Mouse (Mus musculus) limb, embryonic 14.5 days (tissue): ENCODE measurements around the gene Asic4. TPM values are rescaled to one million over a fixed set of nuclear protein-coding genes. Genes with fewer than 3 reads are reported as not detected.

ENCODE experiments used
- ATAC-seq: fragments of 200-750 bp; cut with Nextera tagmentation; 2 replicates; pipeline ENCODE4 v1.8.0; 2017; ENCODE audit warnings: low read depth, moderate number of reproducible peaks, moderate TSS enrichment; ENCODE audit not compliant: low FRiP score
- DNase-seq: peaks from one replicate; pipeline ENCODE4 v3.0.0-alpha.2; 2015; ENCODE audit warnings: low spot score
- H3K27ac ChIP-seq: fragments of 300-500 bp; sonication (generic); replicated peaks from 2 replicates; pipeline ENCODE4 v1.5.1; 2014; ENCODE audit warnings: low read depth, mild to moderate bottlenecking, low read length, moderate library complexity, mixed read lengths
- H3K27me3 ChIP-seq: fragments of 300-500 bp; sonication (generic); 2 replicates; pipeline ENCODE4 v1.6.1; 2014; ENCODE audit warnings: low read length, mixed read lengths; ENCODE audit not compliant: control insufficient read depth, insufficient read depth
- H3K36me3 ChIP-seq: fragments of 300-500 bp; sonication (generic); 2 replicates; pipeline ENCODE4 v1.6.1; 2014; ENCODE audit warnings: mild to moderate bottlenecking, low read length, moderate library complexity, mixed read lengths; ENCODE audit not compliant: control insufficient read depth, insufficient read depth
- H3K4me1 ChIP-seq: fragments of 300-500 bp; sonication (generic); 2 replicates; pipeline ENCODE4 v1.6.1; 2014; ENCODE audit warnings: antibody characterized with exemption, low read length, mixed read lengths; ENCODE audit not compliant: control insufficient read depth, insufficient read depth
- H3K4me2 ChIP-seq: fragments of 300-500 bp; sonication (generic); replicated peaks from 2 replicates; pipeline ENCODE4 v1.6.1; 2014; ENCODE audit warnings: low read depth, mild to moderate bottlenecking, low read length, moderate library complexity; ENCODE audit not compliant: severe bottlenecking
- H3K4me3 ChIP-seq: fragments of 300-500 bp; sonication (generic); replicated peaks from 2 replicates; pipeline ENCODE4 v1.5.1; 2014; ENCODE audit warnings: low read length
- H3K9ac ChIP-seq: fragments of 300-500 bp; sonication (generic); 2 replicates; pipeline ENCODE4 v1.6.1; 2014; ENCODE audit warnings: mild to moderate bottlenecking, low read depth, low read length, moderate library complexity; ENCODE audit not compliant: severe bottlenecking
- H3K9me3 ChIP-seq: fragments of 300-500 bp; sonication (generic); 2 replicates; pipeline ENCODE4 v1.6.1; 2016; ENCODE audit warnings: low read length; ENCODE audit not compliant: control insufficient read depth
- POLR2A ChIP-seq: fragments of 200-500 bp; IDR thresholded peaks from 2 replicates; pipeline ENCODE4 v1.8.0; 2012; ENCODE audit warnings: inconsistent platforms, mild to moderate bottlenecking, moderate library complexity, borderline replicate concordance; ENCODE audit not compliant: insufficient read depth, insufficient read length; ENCODE audit errors: extremely low read depth
- WGBS: fragments of 180-500 bp; shearing (Covaris S2); extraction: QIAGEN DNeasy Blood & Tissue Kit; methylation state at CpG from one replicate; pipeline ENCODE4 v1.1.7; 2014; 5-methylcytosine and 5-hydroxymethylcytosine counted together
- polyA plus RNA-seq, 2 experiments: library from polyadenylated mRNA; depleted of rRNA in 1 of 2; stranded (reverse) in 1 of 2; unstranded in 1 of 2; fragments of >200 nt; fragmentation: Nextera tagmentation in 1 of 2; extraction: Ambion mirVana in 1 of 2; gene quantifications; 2 replicates each; pipeline versions ENCODE4 v1.2.1 to v1.2.3; 2012 to 2014

Asic4 gene
- polyA plus RNA-seq, 2 experiments, result 0.15 to 0.35 TPM

DNA sequence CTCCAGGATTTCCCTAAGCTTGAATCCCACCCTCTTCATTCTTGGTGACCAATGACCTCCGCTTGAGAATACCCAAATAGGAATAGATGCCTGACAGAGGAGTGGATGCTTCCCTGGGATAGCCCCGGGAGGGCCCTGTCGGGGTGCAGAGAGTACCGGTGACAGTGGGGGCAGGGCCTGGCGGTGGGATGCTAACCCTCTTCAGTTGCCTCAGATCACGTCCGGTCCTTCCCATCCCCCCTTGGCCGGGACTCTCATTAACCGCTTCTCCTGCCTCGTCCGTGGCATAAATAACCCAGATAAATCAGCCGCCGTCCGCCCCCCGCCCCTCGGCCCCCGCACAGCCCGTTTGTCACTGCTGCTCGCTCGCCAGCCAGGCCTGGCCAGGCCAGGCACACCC is 3.6 kb upstream of the Asic4 start:
- 12% methylated on average over 16 of the region's 20 CpGs for WGBS
- no peak overlapping the region for H3K4me2 ChIP-seq
- H3K4me3 ChIP-seq, result no peak overlapping the region
- no peak overlapping the region for H3K9ac ChIP-seq
- peaks cover 13% of the 10 kb centered on the region for H3K36me3 ChIP-seq
- H3K27me3 ChIP-seq, result peaks cover 69% of the 10 kb centered on the region
- no peak overlapping the region for H3K27ac ChIP-seq
- no peak for TF ChIP-seq POLR2A
- DNase-seq (no peak), ATAC-seq (no peak)
- peaks cover 48% of the 10 kb centered on the region for H3K4me1 ChIP-seq
- no peaks in the 10 kb centered on the region for H3K9me3 ChIP-seq

DNA sequence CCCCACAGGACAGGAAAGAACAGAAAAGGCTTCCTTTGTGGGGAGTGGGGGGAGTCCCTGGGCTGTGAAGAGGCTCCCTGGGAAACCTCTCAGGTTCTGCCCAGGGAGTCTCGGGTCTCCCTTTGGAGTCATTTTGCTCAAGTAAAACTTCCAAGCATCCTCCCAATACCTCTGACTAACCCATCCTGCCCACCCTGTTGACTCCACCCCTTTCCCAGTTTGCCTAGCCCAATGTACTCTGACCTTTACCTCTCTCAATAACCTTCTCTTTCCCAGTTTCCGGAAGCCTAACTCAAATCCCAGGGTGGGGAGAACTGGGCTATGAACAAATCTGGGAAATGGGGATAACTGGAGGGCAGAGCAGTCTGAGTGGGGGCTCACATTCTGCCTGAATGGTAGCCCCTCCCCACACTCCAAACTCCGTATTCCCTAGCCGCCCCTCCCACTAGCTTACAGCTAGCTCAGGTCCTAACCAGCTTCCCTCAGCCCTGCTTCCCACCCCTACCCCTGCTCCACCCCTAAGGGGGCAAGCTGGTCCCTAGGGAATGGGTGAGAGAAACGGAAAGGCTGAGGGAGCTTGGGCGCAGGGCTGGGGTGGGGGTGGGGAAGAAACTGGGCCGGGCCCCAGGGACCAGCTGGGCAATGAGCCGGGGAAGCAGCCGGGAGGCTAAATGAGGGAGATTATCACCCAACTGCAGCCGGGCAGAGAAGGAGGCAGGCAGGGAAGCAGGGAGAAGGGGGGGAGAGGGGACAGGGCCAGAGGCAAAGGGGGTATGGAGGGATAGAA is 2.8 kb upstream of the Asic4 start:
- Histone ChIP-seq H3K27ac (no peak overlapping the region), H3K9me3 (no peaks in the 10 kb centered on the region), H3K4me2 (peak overlapping the region; percentile 35), H3K9ac (no peak overlapping the region), H3K27me3 (peaks cover 77% of the 10 kb centered on the region), H3K4me3 (0 out of 2 replicates have a peak overlapping the region, but pooled peaks have one; percentile 2), H3K4me1 (peaks cover 48% of the 10 kb centered on the region), H3K36me3 (peaks cover 8% of the 10 kb centered on the region; the same call in 1 of the 2 replicates)
- DNase-seq, result no peak
- no peak for ATAC-seq
- no peak for TF ChIP-seq POLR2A
- 3% methylated on average over 10 of the region's 10 CpGs for WGBS

DNA sequence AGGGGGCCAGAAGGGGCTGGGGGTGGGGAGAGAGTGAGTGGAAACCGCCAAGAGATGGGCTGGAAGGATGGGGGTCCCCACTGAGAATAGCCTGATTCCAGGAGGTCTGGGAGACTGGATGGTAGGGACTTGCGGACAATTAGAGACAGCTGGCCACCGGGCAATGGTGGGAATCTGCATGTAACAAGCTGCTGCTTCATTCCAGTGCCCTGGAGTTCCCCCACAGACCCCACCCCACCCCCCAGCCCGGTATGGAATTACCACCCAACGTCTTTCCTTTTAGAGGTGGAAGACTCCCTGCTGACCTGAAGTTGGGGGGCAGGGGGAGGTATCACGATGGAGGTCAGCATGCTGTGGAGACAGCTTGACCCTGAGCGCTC is 2.2 kb upstream of the Asic4 start:
- Histone ChIP-seq H3K27me3 (peaks cover 82% of the 10 kb centered on the region), H3K4me2 (peak overlapping the region; percentile 35), H3K9ac (no peak overlapping the region), H3K4me3 (no peak overlapping the region), H3K4me1 (peaks cover 48% of the 10 kb centered on the region), H3K36me3 (peaks cover 3% of the 10 kb centered on the region; the same call in 1 of the 2 replicates), H3K9me3 (no peaks in the 10 kb centered on the region), H3K27ac (no peak overlapping the region)
- WGBS, result 3% methylated on average over 7 of the region's 7 CpGs
- DNase-seq (no peak), ATAC-seq (no peak)
- TF ChIP-seq POLR2A, result no peak

DNA sequence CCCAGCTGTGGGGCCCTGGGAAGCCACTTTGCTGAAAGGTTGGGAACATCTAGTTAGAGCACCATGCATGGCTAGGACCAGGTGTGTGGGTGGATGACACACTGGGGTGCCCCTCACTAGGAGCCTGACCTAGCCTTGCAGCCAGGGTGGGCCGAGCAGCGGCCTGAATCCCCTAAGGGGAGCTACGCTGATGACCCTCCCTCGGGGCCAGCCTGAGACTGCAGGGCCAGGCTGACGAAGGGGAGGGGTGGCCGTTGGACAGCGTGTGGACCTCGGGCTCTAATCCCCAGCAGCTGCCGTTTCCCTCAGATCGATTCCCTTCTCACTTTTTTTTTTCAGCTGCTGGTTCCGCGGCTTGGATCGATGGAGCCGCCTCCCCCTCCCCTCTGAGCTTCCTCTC is 1.3 kb upstream of the Asic4 start:
- no peak overlapping the region for H3K4me3 ChIP-seq
- H3K27ac ChIP-seq, result no peak overlapping the region
- no peak for TF ChIP-seq POLR2A
- 4% methylated on average over 10 of the region's 14 CpGs for WGBS
- no peaks in the 10 kb centered on the region for H3K36me3 ChIP-seq
- H3K9ac ChIP-seq, result 0 out of 2 replicates have a peak overlapping the region, but pooled peaks have one; percentile 28
- DNase-seq, result no peak
- no peak for ATAC-seq
- no peaks in the 10 kb centered on the region for H3K9me3 ChIP-seq
- H3K27me3 ChIP-seq, result peaks cover 83% of the 10 kb centered on the region
- no peak overlapping the region for H3K4me2 ChIP-seq
- peaks cover 48% of the 10 kb centered on the region for H3K4me1 ChIP-seq

DNA sequence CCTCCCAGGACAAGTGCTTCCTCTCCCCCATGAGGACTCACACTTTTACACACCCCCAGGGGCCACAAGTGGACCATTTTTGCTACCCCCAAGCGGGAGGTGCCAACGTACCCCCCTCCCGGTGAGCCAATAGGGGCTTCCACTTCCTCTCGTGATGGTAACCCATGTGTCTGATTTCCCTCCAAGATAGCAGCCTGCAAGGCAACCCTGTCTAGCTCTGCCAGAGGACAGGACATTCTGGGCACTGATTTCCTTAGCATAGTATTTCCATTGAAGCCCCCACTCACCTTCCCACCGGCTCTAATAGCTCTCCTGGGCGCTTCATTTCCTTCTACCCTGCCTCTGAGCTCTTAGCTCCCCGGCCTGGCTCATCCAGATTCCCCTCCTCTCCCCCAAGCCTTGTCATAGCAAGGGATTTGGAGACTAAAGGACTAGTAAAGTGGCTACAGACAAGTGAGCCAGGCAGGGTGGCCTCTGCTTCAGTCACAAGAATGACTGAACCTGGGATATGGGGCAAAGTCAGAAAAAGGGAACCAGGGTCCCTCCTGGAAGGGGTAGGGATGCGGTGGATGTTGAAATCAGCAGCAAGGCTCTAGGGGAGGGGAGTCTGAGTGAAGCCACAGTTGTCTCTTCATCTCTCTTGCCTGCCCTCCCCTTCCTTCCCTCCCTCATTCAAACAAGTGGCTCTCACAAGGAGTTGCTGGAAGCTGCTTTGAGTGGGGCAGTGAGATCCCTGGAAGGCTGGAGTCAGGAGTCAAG is 680 bp upstream of the Asic4 start:
- Histone ChIP-seq H3K4me1 (peaks cover 48% of the 10 kb centered on the region), H3K27me3 (peaks cover 80% of the 10 kb centered on the region), H3K9me3 (no peaks in the 10 kb centered on the region), H3K9ac (0 out of 2 replicates have a peak overlapping the region, but pooled peaks have one; percentile 28), H3K4me3 (no peak overlapping the region; the same call in 1 of the 2 replicates), H3K4me2 (peak overlapping the region; percentile 51; the same call in 1 of the 2 replicates), H3K36me3 (no peaks in the 10 kb centered on the region), H3K27ac (no peak overlapping the region)
- DNase-seq (no peak), ATAC-seq (no peak)
- TF ChIP-seq POLR2A, result no peak
- 3% methylated on average over 8 of the region's 8 CpGs for WGBS
